9 mouse cellular contexts compared by ENCODE assay signal in the genomic region with DNA sequence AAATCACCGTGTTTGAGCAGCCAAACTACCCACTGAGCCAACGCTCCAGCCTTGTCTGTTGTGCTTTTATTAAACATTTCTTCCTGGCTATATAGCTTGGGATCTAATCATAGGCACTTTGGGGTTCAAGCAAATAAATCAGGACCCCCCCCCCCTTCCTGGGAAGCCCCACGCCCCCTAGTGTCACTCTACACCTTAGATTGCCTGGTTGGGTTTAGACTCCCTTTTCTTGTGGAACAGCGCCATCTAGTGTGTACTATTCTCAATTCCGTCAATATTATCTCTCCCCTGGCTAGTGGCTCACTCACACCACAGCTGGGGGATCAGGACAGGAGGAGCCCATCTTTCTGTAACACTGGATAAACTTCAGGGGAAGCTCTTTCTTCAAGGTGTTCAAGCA.
DNase-seq lines count a peak whose midpoint lies in the region; ATAC-seq and TF ChIP-seq lines count a peak whose summit lies in the region.
"Had no signal": no experiment of that assay in that cellular context is flagged by ENCODE, and none has a peak within 500 bp of the region (broad histone marks: within the 10 kb centered on the region; RNA-seq: fewer than 3 reads in every experiment).

No protein-coding gene starts in this region.

- H3K27ac ChIP-seq in ES-Bruce4 (ENCODE audit: insufficient read depth, low read length) = no peak overlapping the region
- no peak overlapping the region for H3K27ac ChIP-seq in heart, postnatal 0 days (ENCODE audit: low read depth)
- H3K27ac ChIP-seq: embryonic facial prominence, embryonic 12.5 days had no signal

- H3K4me1 ChIP-seq in ES-Bruce4 (ENCODE audit: control insufficient read depth, insufficient read depth, low read length) = peaks cover 2% of the 10 kb centered on the region
- no peaks in the 10 kb centered on the region for H3K4me1 ChIP-seq in heart, postnatal 0 days (ENCODE audit: control insufficient read depth, insufficient read depth)
- H3K4me1 ChIP-seq: embryonic facial prominence, embryonic 12.5 days had no signal

- no peaks in the 10 kb centered on the region for H3K9me3 ChIP-seq in ES-Bruce4 (replicated peaks; ENCODE audit: control insufficient read depth, insufficient read depth, low read length, poor library complexity, severe bottlenecking)
- H3K9me3 ChIP-seq in heart, postnatal 0 days (replicated peaks; ENCODE audit: control insufficient read depth, low read length) = no peaks in the 10 kb centered on the region
- H3K9me3 ChIP-seq: embryonic facial prominence, embryonic 12.5 days had no signal

- H3K27me3 ChIP-seq in ES-Bruce4 (ENCODE audit: control insufficient read depth, insufficient read depth, low read length, poor library complexity, severe bottlenecking) = no peaks in the 10 kb centered on the region
- peaks cover 12% of the 10 kb centered on the region; the same call in 1 of the 2 replicates for H3K27me3 ChIP-seq in heart, postnatal 0 days (ENCODE audit: control insufficient read depth, insufficient read depth, low read length)

- no peaks in the 10 kb centered on the region for H3K36me3 ChIP-seq in ES-Bruce4 (ENCODE audit: control insufficient read depth, insufficient read depth, low read length, poor library complexity, severe bottlenecking)
- no peaks in the 10 kb centered on the region for H3K36me3 ChIP-seq in heart, postnatal 0 days (replicated peaks; ENCODE audit: control insufficient read depth, insufficient read depth, low read length)
- H3K36me3 ChIP-seq: embryonic facial prominence, embryonic 12.5 days had no signal

- TF ChIP-seq POLR2A in ES-Bruce4 (IDR thresholded peaks at IDR 0.05; ENCODE audit: insufficient read depth, low read length) = no peak

- WGBS in heart, postnatal 0 days = 29% methylated on average over 5 of the region's 5 CpGs

- ATAC-seq in heart, postnatal 0 days (ENCODE audit: insufficient read depth, low read depth) = no peak
- ATAC-seq in monocyte, adult 5-6 weeks (replicated peaks; ENCODE audit: insufficient number of reproducible peaks, low FRiP score, low TSS enrichment, poor library complexity, severe bottlenecking) = 0 out of 2 replicates have a peak, but pooled peaks have one; percentile 44

- no peak overlapping the region for H3K4me2 ChIP-seq in heart, postnatal 0 days (ENCODE audit: low read depth, low read length)
- H3K4me2 ChIP-seq: embryonic facial prominence, embryonic 12.5 days had no signal

- DNase-seq in kidney, adult 9 months = peak; percentile 55
- DNase-seq in kidney, adult 18-20 months = no peak
- peak; percentile 30 for DNase-seq in cerebellum, adult 9-10 months
- peak; percentile 47 for DNase-seq in heart, postnatal 0 days (ENCODE audit: low spot score)
- DNase-seq in left cerebral cortex, postnatal 25 days (ENCODE audit: low spot score in 2 of 2) = peak; percentile 51 to 56
- no peak for DNase-seq in spleen, postnatal 14 days (ENCODE audit: low spot score in 2 of 2)

- intact Hi-C loops in left cerebral cortex, postnatal 25 days (cut with DNase I) = loop anchor here (1.0 to 2.0 kb wide), 2 partner anchors 129 to 181 kb away; no protein-coding TSS in a partner anchor

- peak; percentile 58 for TF ChIP-seq CTCF in ES-Bruce4 (IDR thresholded peaks at IDR 0.05; ENCODE audit: low read depth, low read length)
- peak; percentile 83 for TF ChIP-seq CTCF in heart, postnatal 0 days (IDR thresholded peaks at IDR 0.05; ENCODE audit: low read depth)

- no peak overlapping the region for H3K4me3 ChIP-seq in ES-Bruce4 (ENCODE audit: low read depth, low read length)
- no peak overlapping the region for H3K4me3 ChIP-seq in heart, postnatal 0 days (ENCODE audit: low read depth, low read length)
- H3K4me3 ChIP-seq: embryonic facial prominence, embryonic 12.5 days had no signal

- H3K9ac ChIP-seq in ES-Bruce4 (ENCODE audit: low read depth, poor library complexity, severe bottlenecking) = no peak overlapping the region
- H3K9ac ChIP-seq in heart, postnatal 0 days (replicated peaks; ENCODE audit: low read depth, low read length) = no peak overlapping the region
- H3K9ac ChIP-seq: embryonic facial prominence, embryonic 12.5 days had no signal

- no peak for TF ChIP-seq EP300 in ES-Bruce4 (IDR thresholded peaks at IDR 0.05; ENCODE audit: insufficient read depth, low read depth, low read length)
- no peak for TF ChIP-seq EP300 in heart, postnatal 0 days (IDR thresholded peaks at IDR 0.05; ENCODE audit: low read depth)

Comparison
In these comparisons a context has a peak if more than half of its experiments do, and no peak if none do; other contexts are left out.
1. DNase-seq: peak in kidney, adult 9 months (single experiment), cerebellum, adult 9-10 months (single experiment), heart, postnatal 0 days (single experiment) and left cerebral cortex, postnatal 25 days (2 of 2); none in kidney, adult 18-20 months (single experiment) and spleen, postnatal 14 days (0 of 2).